Mouse (Mus musculus): Measurements from ENCODE around the gene Myo9b. TPM values are rescaled to one million over a fixed set of nuclear protein-coding genes. Genes with fewer than 3 reads are reported as not detected.
A peak's percentile ranks its signal among the peaks of the same experiment; 100 is the strongest.
"Not testable (repeated sequence)": the region's sequence is repeated elsewhere in the genome, so short reads cannot be mapped to it uniquely, and the experiment has no call there.

Myo9b gene
- polyA plus RNA-seq, 1 experiment from 2014 or later = 11.6 TPM

DNA sequence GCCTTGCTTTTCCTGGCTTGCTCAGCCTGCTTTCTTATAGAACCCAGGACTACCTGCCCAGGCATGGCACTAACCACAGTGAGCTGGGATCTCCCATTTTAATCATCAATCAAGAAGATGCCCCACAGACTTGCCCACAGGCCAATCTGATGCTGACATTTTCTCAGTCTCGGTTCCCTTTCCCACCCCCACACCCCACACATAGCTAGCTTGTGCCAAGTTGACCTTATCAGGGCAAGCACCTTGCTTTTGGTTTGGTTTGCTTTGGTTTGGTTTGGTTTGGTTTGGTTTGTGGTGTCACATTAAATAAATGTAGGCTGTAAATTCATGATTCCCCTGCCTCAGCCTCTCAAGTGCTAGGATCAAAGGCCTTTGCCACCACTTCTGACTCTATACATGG lies 34.9 kb downstream of the Myo9b start:
- peaks cover 3% of the 10 kb centered on the region for H3K4me1 ChIP-seq (ENCODE audit: control insufficient read depth, insufficient read depth, low read length)
- ATAC-seq = no peak
- H3K27me3 ChIP-seq (replicated peaks; ENCODE audit: control insufficient read depth, insufficient read depth, low read length) = no peaks in the 10 kb centered on the region
- H3K4me3 ChIP-seq (ENCODE audit: low read length) = no peak overlapping the region
- peaks cover 7% of the 10 kb centered on the region; the same call in 1 of the 2 replicates for H3K9me3 ChIP-seq (ENCODE audit: control insufficient read depth, low read length)
- no peak overlapping the region for H3K9ac ChIP-seq (ENCODE audit: low read depth, low read length)
- 84% methylated on average over 1 of the region's 1 CpGs for WGBS
- no peak overlapping the region for H3K4me2 ChIP-seq (ENCODE audit: low read depth, low read length)
- no peak overlapping the region for H3K27ac ChIP-seq (ENCODE audit: low read length)
- peaks cover 5% of the 10 kb centered on the region; the same call in 1 of the 2 replicates for H3K36me3 ChIP-seq (ENCODE audit: control insufficient read depth, insufficient read depth, low read length)

- H3K9ac ChIP-seq (ENCODE audit: low read depth, low read length) = no peak overlapping the region
- peaks cover 5% of the 10 kb centered on the region; the same call in 1 of the 2 replicates for H3K9me3 ChIP-seq (ENCODE audit: control insufficient read depth, low read length)
- H3K4me2 ChIP-seq (ENCODE audit: low read depth, low read length) = no peak overlapping the region
- H3K27ac ChIP-seq (ENCODE audit: low read length) = no peak overlapping the region
- H3K4me1 ChIP-seq (ENCODE audit: control insufficient read depth, insufficient read depth, low read length) = peaks cover 8% of the 10 kb centered on the region
- no peak for ATAC-seq
- 83% methylated on average over 4 of the region's 4 CpGs for WGBS
- H3K36me3 ChIP-seq (ENCODE audit: control insufficient read depth, insufficient read depth, low read length) = 0 out of 2 replicates have a peak, but pooled peaks cover 3% of the 10 kb centered on the region
- H3K27me3 ChIP-seq (replicated peaks; ENCODE audit: control insufficient read depth, insufficient read depth, low read length) = no peaks in the 10 kb centered on the region
- H3K4me3 ChIP-seq (ENCODE audit: low read length) = no peak overlapping the region
Measured at GRCm38 (mm10) chr8:71307913-71308312, 35.4 kb downstream of the Myo9b start.

DNA sequence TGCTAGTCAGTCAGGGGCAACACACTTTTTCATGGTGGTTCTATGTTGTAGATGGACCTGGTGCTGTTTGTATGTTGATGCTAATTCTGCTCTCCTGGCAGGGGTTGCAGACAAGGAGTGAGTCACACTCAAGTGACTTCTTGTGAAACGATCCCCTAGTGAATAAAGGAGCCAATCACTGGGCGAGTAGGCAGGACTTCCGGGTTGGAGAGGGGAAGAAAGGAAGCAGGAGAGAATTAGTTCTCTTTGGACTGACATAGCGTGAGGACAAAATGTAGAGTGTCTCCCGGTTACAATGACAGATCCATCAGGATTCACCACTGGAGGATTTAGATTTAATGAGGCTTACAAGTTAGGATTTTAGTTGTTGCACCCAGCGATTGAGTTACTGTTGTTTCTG lies 37.9 kb downstream of the Myo9b start:
- Histone ChIP-seq H3K4me3 (ENCODE audit: low read length) (no peak overlapping the region), H3K36me3 (ENCODE audit: control insufficient read depth, insufficient read depth, low read length) (0 out of 2 replicates have a peak, but pooled peaks cover 3% of the 10 kb centered on the region), H3K4me2 (ENCODE audit: low read depth, low read length) (no peak overlapping the region), H3K9me3 (ENCODE audit: control insufficient read depth, low read length) (no peaks in the 10 kb centered on the region), H3K27ac (ENCODE audit: low read length) (no peak overlapping the region), H3K9ac (ENCODE audit: low read depth, low read length) (no peak overlapping the region), H3K4me1 (ENCODE audit: control insufficient read depth, insufficient read depth, low read length) (peaks cover 14% of the 10 kb centered on the region), H3K27me3 (replicated peaks; ENCODE audit: control insufficient read depth, insufficient read depth, low read length) (no peaks in the 10 kb centered on the region)
- WGBS = 77% methylated on average over 6 of the region's 6 CpGs
- no peak for ATAC-seq

GRCm38 (mm10) chr8:71312700-71313099 lies 40.2 kb downstream of the Myo9b start:
- H3K27ac ChIP-seq (ENCODE audit: low read length) = peak overlapping the region; percentile 49

DNA sequence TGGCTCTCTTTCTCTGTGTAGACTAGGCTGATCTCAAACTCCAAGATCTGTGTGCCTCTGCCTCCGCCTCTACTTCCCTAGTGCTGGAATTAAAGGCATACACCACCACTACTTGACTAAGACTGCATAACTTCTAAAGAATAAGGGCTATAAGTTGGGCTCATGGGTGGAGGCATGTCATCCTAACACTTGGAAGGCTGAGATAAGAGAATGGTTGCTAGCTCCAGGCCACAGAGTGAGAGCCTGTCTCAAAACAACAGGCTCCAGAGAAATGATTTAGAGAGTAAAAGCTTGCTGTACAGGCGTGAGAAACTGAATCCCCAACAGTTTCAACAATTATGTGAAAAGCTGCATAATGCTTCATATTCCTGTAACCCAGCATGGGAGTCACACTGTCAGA lies 41.4 kb downstream of the Myo9b start:
- 88% methylated on average over 2 of the region's 2 CpGs for WGBS
- ATAC-seq = no peak

More at GRCm38 (mm10) chr8:71312700-71313099, 40.2 kb downstream of the Myo9b start:
- no peak overlapping the region for H3K9ac ChIP-seq (ENCODE audit: low read depth, low read length)
- peak; percentile 83 for ATAC-seq
- H3K9me3 ChIP-seq (ENCODE audit: control insufficient read depth, low read length) = no peaks in the 10 kb centered on the region
- no peak overlapping the region for H3K4me3 ChIP-seq (ENCODE audit: low read length)
- no peaks in the 10 kb centered on the region for H3K27me3 ChIP-seq (replicated peaks; ENCODE audit: control insufficient read depth, insufficient read depth, low read length)
- no peak overlapping the region for H3K4me2 ChIP-seq (ENCODE audit: low read depth, low read length)
- WGBS = 37% methylated on average over 1 of the region's 1 CpGs
- H3K4me1 ChIP-seq (ENCODE audit: control insufficient read depth, insufficient read depth, low read length) = peaks cover 14% of the 10 kb centered on the region
- H3K36me3 ChIP-seq (ENCODE audit: control insufficient read depth, insufficient read depth, low read length) = no peaks in the 10 kb centered on the region

DNA sequence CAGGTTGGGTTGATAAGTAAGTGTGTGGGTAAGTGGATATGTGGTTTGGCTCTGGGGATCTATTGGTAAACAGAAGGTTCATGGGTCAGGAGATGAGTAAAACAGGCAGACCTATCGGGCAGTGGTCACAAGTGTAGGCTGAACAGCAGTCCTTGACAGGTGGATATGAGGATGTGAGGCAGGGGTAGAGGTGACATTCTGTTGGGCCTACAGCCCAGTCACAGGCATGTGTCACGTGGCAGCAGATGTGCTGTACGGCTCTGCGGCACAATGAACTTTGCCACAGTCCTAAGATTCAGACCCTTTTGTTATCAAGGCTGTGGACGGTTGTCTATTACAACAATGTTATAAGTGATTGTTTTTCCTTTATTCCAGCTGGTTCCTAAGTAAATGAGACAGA lies 43.5 kb downstream of the Myo9b start:
- ATAC-seq = no peak

More for the DNA sequence above, 41.4 kb downstream of the Myo9b start:
- H3K36me3 ChIP-seq (ENCODE audit: control insufficient read depth, insufficient read depth, low read length) = no peaks in the 10 kb centered on the region
- H3K4me3 ChIP-seq (ENCODE audit: low read length) = no peak overlapping the region
- no peaks in the 10 kb centered on the region for H3K9me3 ChIP-seq (ENCODE audit: control insufficient read depth, low read length)
- no peak overlapping the region for H3K9ac ChIP-seq (ENCODE audit: low read depth, low read length)
- no peak overlapping the region for H3K4me2 ChIP-seq (ENCODE audit: low read depth, low read length)
- no peak overlapping the region for H3K27ac ChIP-seq (ENCODE audit: low read length)
- no peaks in the 10 kb centered on the region for H3K27me3 ChIP-seq (replicated peaks; ENCODE audit: control insufficient read depth, insufficient read depth, low read length)
- peaks cover 14% of the 10 kb centered on the region for H3K4me1 ChIP-seq (ENCODE audit: control insufficient read depth, insufficient read depth, low read length)

DNA sequence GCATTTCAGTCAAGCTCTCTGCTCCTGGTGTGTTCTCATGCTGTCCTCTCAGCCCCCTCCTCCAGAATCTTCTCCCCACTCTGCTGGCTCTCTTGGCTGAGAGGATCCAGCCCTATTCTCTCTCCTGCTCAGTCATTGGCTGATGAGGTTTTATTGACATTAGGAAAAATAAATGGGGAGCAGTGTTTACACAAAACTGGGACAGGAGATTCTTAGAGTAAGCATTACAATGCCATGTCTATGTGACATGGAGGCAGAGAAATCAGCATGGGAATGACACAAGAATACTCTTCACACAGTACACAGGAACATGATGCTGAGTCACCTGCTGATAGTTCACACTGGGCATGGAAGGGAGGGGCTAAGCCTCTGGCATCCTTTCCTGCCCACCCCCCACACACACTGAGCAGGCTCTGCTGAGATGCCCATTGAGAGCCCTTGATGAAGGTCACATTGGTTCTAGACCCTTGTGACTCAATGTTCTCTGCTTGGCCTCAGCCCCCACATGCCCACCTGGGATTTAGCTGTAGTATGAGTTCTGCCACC lies 44.0 kb downstream of the Myo9b start:
- Histone ChIP-seq H3K4me3 (ENCODE audit: low read length) (no peak overlapping the region), H3K9me3 (ENCODE audit: control insufficient read depth, low read length) (no peaks in the 10 kb centered on the region), H3K27me3 (replicated peaks; ENCODE audit: control insufficient read depth, insufficient read depth, low read length) (no peaks in the 10 kb centered on the region), H3K9ac (ENCODE audit: low read depth, low read length) (no peak overlapping the region), H3K4me2 (ENCODE audit: low read depth, low read length) (no peak overlapping the region), H3K36me3 (ENCODE audit: control insufficient read depth, insufficient read depth, low read length) (no peaks in the 10 kb centered on the region), H3K27ac (ENCODE audit: low read length) (no peak overlapping the region), H3K4me1 (ENCODE audit: control insufficient read depth, insufficient read depth, low read length) (peaks cover 14% of the 10 kb centered on the region)
- 0 out of 2 replicates have a peak, but pooled peaks have one; percentile 6 for ATAC-seq

More for the DNA sequence above, 43.5 kb downstream of the Myo9b start:
- Histone ChIP-seq H3K4me3 (ENCODE audit: low read length) (no peak overlapping the region), H3K27ac (ENCODE audit: low read length) (no peak overlapping the region), H3K27me3 (replicated peaks; ENCODE audit: control insufficient read depth, insufficient read depth, low read length) (no peaks in the 10 kb centered on the region), H3K4me1 (ENCODE audit: control insufficient read depth, insufficient read depth, low read length) (peaks cover 14% of the 10 kb centered on the region), H3K9me3 (ENCODE audit: control insufficient read depth, low read length) (no peaks in the 10 kb centered on the region), H3K4me2 (ENCODE audit: low read depth, low read length) (no peak overlapping the region), H3K9ac (ENCODE audit: low read depth, low read length) (no peak overlapping the region), H3K36me3 (ENCODE audit: control insufficient read depth, insufficient read depth, low read length) (no peaks in the 10 kb centered on the region)
- 85% methylated on average over 5 of the region's 5 CpGs for WGBS

DNA sequence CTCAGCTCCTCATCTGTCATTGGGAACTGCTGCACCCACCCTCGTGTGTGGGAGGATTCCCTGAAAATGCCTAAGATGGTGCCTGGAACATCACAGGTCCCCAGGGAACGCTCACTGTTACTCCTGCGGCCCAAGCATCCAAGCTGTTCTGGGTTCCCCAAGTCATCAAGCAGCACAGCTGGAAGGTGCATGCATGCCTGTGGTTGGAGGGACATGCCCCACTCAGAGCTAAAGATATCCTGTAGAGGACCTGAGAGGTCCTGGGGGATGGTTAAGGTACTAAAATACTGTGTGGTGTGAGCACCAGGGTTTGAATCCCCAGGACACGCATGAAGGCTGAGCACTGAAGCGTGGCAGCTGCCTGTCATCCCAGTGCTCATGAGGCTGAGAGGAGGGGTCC lies 46.1 kb downstream of the Myo9b start:
- 88% methylated on average over 5 of the region's 5 CpGs for WGBS
- not testable (repeated sequence) for H3K36me3 ChIP-seq (ENCODE audit: control insufficient read depth, insufficient read depth, low read length); H3K4me2 ChIP-seq (ENCODE audit: low read depth, low read length); H3K27ac ChIP-seq (ENCODE audit: low read length); H3K27me3 ChIP-seq (replicated peaks; ENCODE audit: control insufficient read depth, insufficient read depth, low read length); H3K4me3 ChIP-seq (ENCODE audit: low read length); H3K9me3 ChIP-seq (ENCODE audit: control insufficient read depth, low read length); H3K9ac ChIP-seq (ENCODE audit: low read depth, low read length); ATAC-seq; H3K4me1 ChIP-seq (ENCODE audit: control insufficient read depth, insufficient read depth, low read length)

- H3K9ac ChIP-seq (ENCODE audit: low read depth, low read length); H3K9me3 ChIP-seq (ENCODE audit: control insufficient read depth, low read length); H3K4me1 ChIP-seq (ENCODE audit: control insufficient read depth, insufficient read depth, low read length); H3K27ac ChIP-seq (ENCODE audit: low read length); ATAC-seq; H3K4me3 ChIP-seq (ENCODE audit: low read length); H3K27me3 ChIP-seq (replicated peaks; ENCODE audit: control insufficient read depth, insufficient read depth, low read length); H3K4me2 ChIP-seq (ENCODE audit: low read depth, low read length): not testable (repeated sequence)
- 90% methylated on average over 2 of the region's 2 CpGs for WGBS
- H3K36me3 ChIP-seq (ENCODE audit: control insufficient read depth, insufficient read depth, low read length) = peaks cover 16% of the 10 kb centered on the region; the same call in 1 of the 2 replicates
Measured at GRCm38 (mm10) chr8:71319760-71320159, 47.2 kb downstream of the Myo9b start.

- no peak overlapping the region for H3K9ac ChIP-seq (ENCODE audit: low read depth, low read length)
- H3K27ac ChIP-seq (ENCODE audit: low read length) = no peak overlapping the region
- H3K4me2 ChIP-seq (ENCODE audit: low read depth, low read length) = no peak overlapping the region
- peaks cover 24% of the 10 kb centered on the region for H3K36me3 ChIP-seq (ENCODE audit: control insufficient read depth, insufficient read depth, low read length)
- no peak for ATAC-seq
- 96% methylated on average over 3 of the region's 3 CpGs for WGBS
- H3K27me3 ChIP-seq (replicated peaks; ENCODE audit: control insufficient read depth, insufficient read depth, low read length) = no peaks in the 10 kb centered on the region
- H3K4me3 ChIP-seq (ENCODE audit: low read length) = no peak overlapping the region
- H3K4me1 ChIP-seq (ENCODE audit: control insufficient read depth, insufficient read depth, low read length) = 0 out of 2 replicates have a peak, but pooled peaks cover 2% of the 10 kb centered on the region
- no peaks in the 10 kb centered on the region for H3K9me3 ChIP-seq (ENCODE audit: control insufficient read depth, low read length)
Measured at GRCm38 (mm10) chr8:71322939-71323338, 50.4 kb downstream of the Myo9b start.

Data from intestine, embryonic 16.5 days (tissue).